ENCODE assay signal across 17 mouse cellular contexts in genomic region chr11:88508133-88508532, GRCm38 (mm10).
A peak's percentile ranks its signal among the peaks of the same experiment; 100 is the strongest.
DNase-seq lines count a peak whose midpoint lies in the region; ATAC-seq lines count a peak whose summit lies in the region.
"Had no signal": no experiment of that assay in that cellular context is flagged by ENCODE, and none has a peak within 500 bp of the region (broad histone marks: within the 10 kb centered on the region; RNA-seq: fewer than 3 reads in every experiment).

No protein-coding gene starts in this region.

- WGBS in forebrain, embryonic 15.5 days = 51% methylated on average over 7 of the region's 7 CpGs
- 50% methylated on average over 7 of the region's 7 CpGs for WGBS in hindbrain, embryonic 15.5 days
- WGBS in intestine, embryonic 16.5 days = 87% methylated on average over 7 of the region's 7 CpGs

- peak overlapping the region; percentile 31; the same call in 1 of the 2 replicates for H3K27ac ChIP-seq in forebrain, embryonic 15.5 days (replicated peaks)
- peak overlapping the region; percentile 63; the same call in 1 of the 2 replicates for H3K27ac ChIP-seq in hindbrain, embryonic 15.5 days (replicated peaks)
- H3K27ac ChIP-seq in intestine, embryonic 16.5 days (ENCODE audit: low read length) = no peak overlapping the region
- H3K27ac ChIP-seq: gastrocnemius, adult 2 months; limb, embryonic 15.5 days had no signal

- no peaks in the 10 kb centered on the region for H3K9me3 ChIP-seq in forebrain, embryonic 15.5 days
- no peaks in the 10 kb centered on the region for H3K9me3 ChIP-seq in hindbrain, embryonic 15.5 days
- no peaks in the 10 kb centered on the region for H3K9me3 ChIP-seq in intestine, embryonic 16.5 days (ENCODE audit: control insufficient read depth, low read length)
- H3K9me3 ChIP-seq: limb, embryonic 15.5 days; megakaryocyte, embryonic 14.5 days had no signal

- no peaks in the 10 kb centered on the region for H3K36me3 ChIP-seq in forebrain, embryonic 15.5 days
- H3K36me3 ChIP-seq in hindbrain, embryonic 15.5 days = no peaks in the 10 kb centered on the region
- H3K36me3 ChIP-seq in intestine, embryonic 16.5 days (ENCODE audit: control insufficient read depth, insufficient read depth, low read length) = no peaks in the 10 kb centered on the region
- H3K36me3 ChIP-seq: limb, embryonic 15.5 days had no signal

- no peak overlapping the region for H3K4me3 ChIP-seq in forebrain, embryonic 15.5 days
- no peak overlapping the region for H3K4me3 ChIP-seq in hindbrain, embryonic 15.5 days
- H3K4me3 ChIP-seq in intestine, embryonic 16.5 days (ENCODE audit: low read length) = no peak overlapping the region
- H3K4me3 ChIP-seq: gastrocnemius, adult 2 months; limb, embryonic 15.5 days; megakaryocyte, embryonic 14.5 days had no signal

- no peaks in the 10 kb centered on the region for H3K27me3 ChIP-seq in forebrain, embryonic 15.5 days
- no peaks in the 10 kb centered on the region for H3K27me3 ChIP-seq in hindbrain, embryonic 15.5 days
- H3K27me3 ChIP-seq in intestine, embryonic 16.5 days (replicated peaks; ENCODE audit: control insufficient read depth, insufficient read depth, low read length) = no peaks in the 10 kb centered on the region
- H3K27me3 ChIP-seq: limb, embryonic 15.5 days had no signal

- no peak overlapping the region for H3K4me2 ChIP-seq in forebrain, embryonic 15.5 days (replicated peaks)
- no peak overlapping the region for H3K4me2 ChIP-seq in hindbrain, embryonic 15.5 days
- H3K4me2 ChIP-seq in intestine, embryonic 16.5 days (ENCODE audit: low read depth, low read length) = no peak overlapping the region
- H3K4me2 ChIP-seq: limb, embryonic 15.5 days had no signal

- H3K9ac ChIP-seq in forebrain, embryonic 15.5 days (replicated peaks) = no peak overlapping the region
- H3K9ac ChIP-seq in hindbrain, embryonic 15.5 days = no peak overlapping the region
- no peak overlapping the region for H3K9ac ChIP-seq in intestine, embryonic 16.5 days (ENCODE audit: low read depth, low read length)
- H3K9ac ChIP-seq: limb, embryonic 15.5 days had no signal

- peaks cover 54% of the 10 kb centered on the region for H3K4me1 ChIP-seq in forebrain, embryonic 15.5 days
- H3K4me1 ChIP-seq in hindbrain, embryonic 15.5 days (replicated peaks) = peaks cover 72% of the 10 kb centered on the region
- 0 out of 2 replicates have a peak, but pooled peaks cover 3% of the 10 kb centered on the region for H3K4me1 ChIP-seq in intestine, embryonic 16.5 days (ENCODE audit: control insufficient read depth, insufficient read depth, low read length)

- peak; percentile 52; the same call in 1 of the 2 replicates for ATAC-seq in forebrain, embryonic 15.5 days (replicated peaks)
- no peak for ATAC-seq in hindbrain, embryonic 15.5 days (ENCODE audit: low FRiP score, low read depth)
- no peak for ATAC-seq in intestine, embryonic 16.5 days

- peak; percentile 50 for DNase-seq in retina, postnatal 1 day
- DNase-seq in retina, embryonic 14.5 days (ENCODE audit: low spot score) = no peak
- DNase-seq in layer of hippocampus, adult 8-10 months (ENCODE audit: low spot score in 2 of 2) = no peak
- DNase-seq in kidney, postnatal 36 days = no peak
- DNase-seq: adrenal gland, postnatal 25 days; cerebellum, adult 8-10 months; gastrocnemius, adult 2 months; heart, adult 11 months; kidney, adult 11 months; kidney, postnatal 10 days; lung, postnatal 10 days; thymus, postnatal 14 days had no signal
